Mouse (Mus musculus) G1E (cell line): ENCODE measurements around the gene Smg6.

Experiments
- CTCF ChIP-seq: IDR thresholded peaks from 2 replicates; pipeline ENCODE4 v1.5.1; 2012; ENCODE audit warnings: low read depth, low read length, inconsistent platforms, mixed read lengths
- GATA1 ChIP-seq: IDR thresholded peaks from 2 replicates; pipeline ENCODE4 v1.6.1; 2012; ENCODE audit warnings: borderline replicate concordance, low read length, inconsistent platforms, mixed read lengths
- POLR2AphosphoS5 ChIP-seq: IDR thresholded peaks from 2 replicates; pipeline ENCODE4 v1.6.1; 2012; ENCODE audit warnings: low read depth, low read length, inconsistent platforms; ENCODE audit not compliant: insufficient replicate concordance

GRCm38 (mm10) chr11:75008270-75008669, 82.6 kb downstream of the Smg6 start:
- TF ChIP-seq CTCF (no peak), GATA1 (no peak), POLR2AphosphoS5 (no peak)
